Mouse (Mus musculus) kidney, postnatal 0 days (tissue): Measurements from ENCODE around the gene Snx10. TPM values are rescaled to one million over a fixed set of nuclear protein-coding genes. Genes with fewer than 3 reads are reported as not detected.

Experiments
- ATAC-seq: fragments of 200-750 bp; cut with Nextera tagmentation; replicated peaks from 2 replicates; pipeline ENCODE4 v1.8.0; 2017; ENCODE audit warnings: low read depth, moderate number of reproducible peaks, moderate TSS enrichment, moderate library complexity; ENCODE audit not compliant: low FRiP score
- DNase-seq: peaks from one replicate; pipeline ENCODE4 v3.0.0-alpha.2; 2016; ENCODE audit warnings: low spot score
- H3K27ac ChIP-seq: fragments of 300-500 bp; sonication (generic); 2 replicates; pipeline ENCODE4 v1.5.1; 2014; ENCODE audit warnings: mild to moderate bottlenecking
- H3K27me3 ChIP-seq: fragments of 300-500 bp; sonication (generic); 2 replicates; pipeline ENCODE4 v1.6.1; 2014; ENCODE audit warnings: low read length, mixed read lengths; ENCODE audit not compliant: insufficient read depth
- H3K36me3 ChIP-seq: fragments of 300-500 bp; sonication (generic); 2 replicates; pipeline ENCODE4 v1.6.1; 2014; ENCODE audit warnings: low read length, mixed read lengths; ENCODE audit not compliant: insufficient read depth
- H3K4me1 ChIP-seq: fragments of 300-500 bp; sonication (generic); replicated peaks from 2 replicates; pipeline ENCODE4 v1.6.1; 2014; ENCODE audit warnings: antibody characterized with exemption, low read length, mixed read lengths; ENCODE audit not compliant: insufficient read depth
- H3K4me2 ChIP-seq: fragments of 300-500 bp; sonication (generic); 2 replicates; pipeline ENCODE4 v1.6.1; 2014; ENCODE audit warnings: mild to moderate bottlenecking, low read length, moderate library complexity, mixed read lengths
- H3K4me3 ChIP-seq: fragments of 300-500 bp; sonication (generic); replicated peaks from 2 replicates; pipeline ENCODE4 v1.5.1; 2014; ENCODE audit warnings: low read depth, low read length
- H3K9ac ChIP-seq: fragments of 300-500 bp; sonication (generic); 2 replicates; pipeline ENCODE4 v1.6.1; 2014; ENCODE audit warnings: low read depth, low read length
- H3K9me3 ChIP-seq: fragments of 300-500 bp; sonication (generic); replicated peaks from 2 replicates; pipeline ENCODE4 v1.6.1; 2016; ENCODE audit warnings: low read length, inconsistent platforms, mixed read lengths
- CTCF ChIP-seq: IDR thresholded peaks from 2 replicates; pipeline ENCODE4 v1.5.1; 2016; ENCODE audit warnings: antibody characterized with exemption, low read depth, mild to moderate bottlenecking, moderate library complexity
- WGBS: fragments of 180-500 bp; shearing (Covaris S2); extraction: QIAGEN DNeasy Blood & Tissue Kit; methylation state at CpG from one replicate; pipeline ENCODE4 v1.1.7; 2014; 5-methylcytosine and 5-hydroxymethylcytosine counted together
- polyA plus RNA-seq: library from polyadenylated mRNA; unstranded; fragments of >200 nt; fragmentation: Nextera tagmentation; extraction: Ambion mirVana; gene quantifications from 2 replicates; pipeline ENCODE4 v1.2.1, GENCODE M21; 2015

Snx10 gene
- polyA plus RNA-seq, 1 experiment from 2014 or later = 15.0 TPM

GRCm38 (mm10) chr6:51598058-51598457 lies 74.4 kb downstream of the Snx10 start:
- Histone ChIP-seq H3K9me3 (no peaks in the 10 kb centered on the region), H3K4me1 (no peaks in the 10 kb centered on the region; the same call in 1 of the 2 replicates), H3K36me3 (no peaks in the 10 kb centered on the region), H3K9ac (no peak overlapping the region), H3K27ac (no peak overlapping the region), H3K4me2 (no peak overlapping the region), H3K27me3 (no peaks in the 10 kb centered on the region), H3K4me3 (no peak overlapping the region)
- 0 out of 2 replicates have a peak, but pooled peaks have one; percentile 33 for ATAC-seq
- no peak for TF ChIP-seq CTCF
- DNase-seq = no peak
- 67% methylated on average over 7 of the region's 7 CpGs for WGBS

- ATAC-seq = no peak
- H3K9ac ChIP-seq = no peak overlapping the region
- no peaks in the 10 kb centered on the region for H3K9me3 ChIP-seq
- H3K4me2 ChIP-seq = no peak overlapping the region
- 79% methylated on average over 9 of the region's 9 CpGs for WGBS
- no peak for TF ChIP-seq CTCF
- no peaks in the 10 kb centered on the region for H3K27me3 ChIP-seq
- no peak overlapping the region for H3K4me3 ChIP-seq
- H3K4me1 ChIP-seq = no peaks in the 10 kb centered on the region
- no peak for DNase-seq
- no peaks in the 10 kb centered on the region for H3K36me3 ChIP-seq
- no peak overlapping the region for H3K27ac ChIP-seq
These were observed 76.7 kb downstream of the Snx10 start for GRCm38 (mm10) chr6:51600412-51600811.

GRCm38 (mm10) chr6:51602341-51602740 lies 78.6 kb downstream of the Snx10 start:
- H3K9ac ChIP-seq = no peak overlapping the region
- H3K36me3 ChIP-seq = no peaks in the 10 kb centered on the region
- TF ChIP-seq CTCF = no peak
- no peak for DNase-seq
- no peaks in the 10 kb centered on the region for H3K9me3 ChIP-seq
- H3K4me1 ChIP-seq = no peaks in the 10 kb centered on the region
- no peak overlapping the region for H3K4me2 ChIP-seq
- 58% methylated on average over 1 of the region's 1 CpGs for WGBS
- H3K27me3 ChIP-seq = no peaks in the 10 kb centered on the region
- no peak for ATAC-seq
- no peak overlapping the region for H3K27ac ChIP-seq
- H3K4me3 ChIP-seq = no peak overlapping the region

- Histone ChIP-seq H3K27ac (no peak overlapping the region), H3K9me3 (no peaks in the 10 kb centered on the region), H3K4me2 (no peak overlapping the region), H3K9ac (no peak overlapping the region), H3K4me3 (no peak overlapping the region), H3K4me1 (no peaks in the 10 kb centered on the region), H3K36me3 (no peaks in the 10 kb centered on the region), H3K27me3 (no peaks in the 10 kb centered on the region)
- 78% methylated on average over 10 of the region's 10 CpGs for WGBS
- DNase-seq (no peak), ATAC-seq (no peak)
- TF ChIP-seq CTCF = no peak
These were observed 80.0 kb downstream of the Snx10 start for GRCm38 (mm10) chr6:51603691-51604090.

GRCm38 (mm10) chr6:51606245-51606644 lies 82.5 kb downstream of the Snx10 start:
- Histone ChIP-seq H3K9ac (no peak overlapping the region), H3K36me3 (no peaks in the 10 kb centered on the region), H3K4me3 (no peak overlapping the region), H3K9me3 (no peaks in the 10 kb centered on the region), H3K27ac (no peak overlapping the region), H3K27me3 (no peaks in the 10 kb centered on the region), H3K4me2 (no peak overlapping the region), H3K4me1 (no peaks in the 10 kb centered on the region)
- no peak for TF ChIP-seq CTCF
- ATAC-seq = no peak
- WGBS = 92% methylated on average over 4 of the region's 4 CpGs
- DNase-seq = no peak

GRCm38 (mm10) chr6:51606803-51607202 lies 83.1 kb downstream of the Snx10 start:
- no peak for TF ChIP-seq CTCF
- Histone ChIP-seq H3K4me3 (no peak overlapping the region), H3K27ac (no peak overlapping the region), H3K27me3 (no peaks in the 10 kb centered on the region), H3K4me2 (no peak overlapping the region), H3K9me3 (no peaks in the 10 kb centered on the region), H3K36me3 (no peaks in the 10 kb centered on the region), H3K4me1 (no peaks in the 10 kb centered on the region), H3K9ac (no peak overlapping the region)
- 38% methylated on average over 7 of the region's 7 CpGs for WGBS
- ATAC-seq = no peak
- DNase-seq = no peak

- DNase-seq = no peak
- Histone ChIP-seq H3K4me3 (no peak overlapping the region), H3K4me2 (no peak overlapping the region), H3K36me3 (no peaks in the 10 kb centered on the region), H3K9me3 (no peaks in the 10 kb centered on the region), H3K27ac (no peak overlapping the region), H3K27me3 (no peaks in the 10 kb centered on the region), H3K9ac (no peak overlapping the region), H3K4me1 (no peaks in the 10 kb centered on the region)
- TF ChIP-seq CTCF = no peak
- ATAC-seq = no peak
- 89% methylated on average over 4 of the region's 4 CpGs for whole genome bisulfite sequencing
These were observed 87.9 kb downstream of the Snx10 start for GRCm38 (mm10) chr6:51611621-51612020.
